Mouse (Mus musculus) brain, embryonic 14.5 days (tissue): Measurements from ENCODE around the gene Cd36.

Experiments used
- CTCF ChIP-seq: fragments of 200-500 bp; IDR thresholded peaks from 2 replicates; pipeline ENCODE4 v1.5.1; 2012; ENCODE audit warnings: inconsistent platforms, mild to moderate bottlenecking, moderate library complexity, borderline replicate concordance; ENCODE audit not compliant: insufficient read depth, insufficient read length; ENCODE audit errors: extremely low read depth
- POLR2A ChIP-seq: fragments of 200-500 bp; IDR thresholded peaks from 2 replicates; pipeline ENCODE4 v1.6.1; 2012; ENCODE audit warnings: mild to moderate bottlenecking, inconsistent platforms, borderline replicate concordance; ENCODE audit not compliant: poor library complexity, insufficient read depth, insufficient read length, severe bottlenecking; ENCODE audit errors: extremely low read depth

- TF ChIP-seq CTCF = no peak
- no peak for TF ChIP-seq POLR2A
These were observed 44.7 kb downstream of the Cd36 start for GRCm38 (mm10) chr5:17843921-17844320.
